Mouse (Mus musculus) CH12.LX (cell line): ENCODE results near the gene Ubxn7. TPM values are rescaled to one million over a fixed set of nuclear protein-coding genes. Genes with fewer than 3 reads are reported as not detected.
A peak's percentile ranks its signal among the peaks of the same experiment; 100 is the strongest.

Experiments
- DNase-seq: peaks from one replicate; pipeline ENCODE4 v3.0.0-alpha.2; 2013; ENCODE audit errors: extremely low read depth
- H3K27ac ChIP-seq: 2 replicates; pipeline ENCODE4 v1.5.1; 2012; ENCODE audit warnings: low read depth, mild to moderate bottlenecking, control low read depth, moderate library complexity; ENCODE audit not compliant: insufficient read depth
- H3K27me3 ChIP-seq: replicated peaks from 2 replicates; pipeline ENCODE3; 2012; ENCODE audit warnings: inconsistent platforms
- H3K36me3 ChIP-seq, 2 experiments: replicated peaks in 1 of 2; 2 replicates each; pipeline versions ENCODE3 to v1.6.1; 2012; ENCODE audit warnings: inconsistent platforms in 1 of 2, low read length in 1 of 2, mild to moderate bottlenecking in 1 of 2, mixed read lengths in 1 of 2, moderate library complexity in 1 of 2; ENCODE audit not compliant: control insufficient read depth in 1 of 2, insufficient read depth in 1 of 2
- H3K4me1 ChIP-seq, 2 experiments: 2 replicates each; pipeline ENCODE4 v1.6.1; 2012; ENCODE audit warnings: inconsistent platforms in 1 of 2, moderate library complexity in 1 of 2; ENCODE audit not compliant: insufficient read depth in 2 of 2, control insufficient read depth in 1 of 2
- H3K4me2 ChIP-seq: 2 replicates; pipeline ENCODE4 v1.6.1; 2012; ENCODE audit warnings: low read depth, mild to moderate bottlenecking, control low read depth; ENCODE audit not compliant: poor library complexity, insufficient read depth, severe bottlenecking
- H3K4me3 ChIP-seq, 3 experiments: fragments of 150-350 bp in 1 of 3; sonication (generic) in 1 of 3; replicated peaks in 1 of 3; 2 replicates each; pipeline versions ENCODE3 to v1.5.1; 2011 to 2012; ENCODE audit warnings: low read depth in 2 of 3, low read length in 2 of 3, mild to moderate bottlenecking in 2 of 3, moderate library complexity in 2 of 3, control low read depth in 1 of 3, improper control_type of control experiment in 1 of 3, inconsistent platforms in 1 of 3, mixed read lengths in 1 of 3; ENCODE audit not compliant: poor library complexity in 1 of 3
- H3K79me2 ChIP-seq: replicated peaks from 2 replicates; pipeline ENCODE4 v1.6.1; 2012; ENCODE audit warnings: mild to moderate bottlenecking, moderate library complexity; ENCODE audit not compliant: control insufficient read depth, poor library complexity, insufficient read depth, severe bottlenecking; ENCODE audit errors: extremely low read depth
- H3K9ac ChIP-seq: 2 replicates; pipeline ENCODE4 v1.6.1; 2012; ENCODE audit warnings: low read depth, mild to moderate bottlenecking, control low read depth, moderate library complexity; ENCODE audit not compliant: insufficient read depth
- H3K9me3 ChIP-seq: replicated peaks from 2 replicates; pipeline ENCODE3; 2012; ENCODE audit warnings: low read length, inconsistent platforms, mixed read lengths
- BHLHE40 ChIP-seq: IDR thresholded peaks from 2 replicates; pipeline ENCODE4 v1.6.1; 2011; ENCODE audit warnings: mild to moderate bottlenecking, low read depth, low read length, improper control_type of control experiment
- CHD1 ChIP-seq: IDR thresholded peaks from 2 replicates; pipeline ENCODE4 v1.6.1; 2012; ENCODE audit warnings: low read depth, low read length, improper control_type of control experiment, inconsistent platforms
- CTCF ChIP-seq, 2 experiments: IDR thresholded peaks in 1 of 2; conservative IDR thresholded peaks in 1 of 2; 2 replicates each; pipeline ENCODE4 v1.5.1; 2011 to 2012; ENCODE audit warnings: low read depth in 2 of 2, low read length in 2 of 2, improper control_type of control experiment in 1 of 2, inconsistent platforms in 1 of 2, mild to moderate bottlenecking in 1 of 2, moderate library complexity in 1 of 2
- ELF1 ChIP-seq: IDR thresholded peaks from 2 replicates; pipeline ENCODE4 v1.6.1; 2014; ENCODE audit warnings: low read depth, mild to moderate bottlenecking, inconsistent platforms, low read length, improper control_type of control experiment
- EP300 ChIP-seq: IDR thresholded peaks from 2 replicates; pipeline ENCODE4 v1.6.1; 2011; ENCODE audit warnings: low read length, improper control_type of control experiment
- HCFC1 ChIP-seq: IDR thresholded peaks from 2 replicates; pipeline ENCODE4 v1.6.1; 2012; ENCODE audit warnings: low read depth, mild to moderate bottlenecking, inconsistent platforms, low read length, improper control_type of control experiment
- IRF4 ChIP-seq: IDR thresholded peaks from 2 replicates; pipeline ENCODE4 v1.6.1; 2014; ENCODE audit warnings: low read depth, mild to moderate bottlenecking, inconsistent platforms, low read length, improper control_type of control experiment
- MAFK ChIP-seq: IDR thresholded peaks from 2 replicates; pipeline ENCODE4 v1.6.1; 2011; ENCODE audit warnings: low read length, improper control_type of control experiment; ENCODE audit not compliant: insufficient replicate concordance
- MAX ChIP-seq: IDR thresholded peaks from 2 replicates; pipeline ENCODE4 v1.6.1; 2011; ENCODE audit warnings: low read length, improper control_type of control experiment
- NRF1 ChIP-seq: IDR thresholded peaks from 2 replicates; pipeline ENCODE4 v1.6.1; 2014; ENCODE audit warnings: low read depth, mild to moderate bottlenecking, inconsistent platforms, low read length, improper control_type of control experiment, moderate library complexity
- PAX5 ChIP-seq: IDR thresholded peaks from 2 replicates; pipeline ENCODE4 v1.6.1; 2012; ENCODE audit warnings: low read length, inconsistent platforms, mixed read lengths
- POLR2A ChIP-seq: IDR thresholded peaks from 2 replicates; pipeline ENCODE4 v1.6.1; 2011; ENCODE audit warnings: low read depth, mild to moderate bottlenecking, improper control_type of control experiment, low read length
- RAD21 ChIP-seq: IDR thresholded peaks from 2 replicates; pipeline ENCODE4 v1.6.1; 2011; ENCODE audit warnings: low read depth, mild to moderate bottlenecking, low read length, improper control_type of control experiment, moderate library complexity
- SMC3 ChIP-seq: IDR thresholded peaks from 2 replicates; pipeline ENCODE4 v1.6.1; 2011; ENCODE audit warnings: low read depth, low read length, improper control_type of control experiment
- TCF12 ChIP-seq: IDR thresholded peaks from 2 replicates; pipeline ENCODE4 v1.6.1; 2014; ENCODE audit warnings: low read depth, mild to moderate bottlenecking, inconsistent platforms, low read length, improper control_type of control experiment
- UBTF ChIP-seq: IDR thresholded peaks from 2 replicates; pipeline ENCODE4 v1.6.1; 2012; ENCODE audit warnings: low read depth, mild to moderate bottlenecking, inconsistent platforms, low read length, improper control_type of control experiment, moderate library complexity
- USF1 ChIP-seq: IDR thresholded peaks from 2 replicates; pipeline ENCODE4 v1.6.1; 2014; ENCODE audit warnings: low read depth, mild to moderate bottlenecking, inconsistent platforms, low read length, improper control_type of control experiment
- USF2 ChIP-seq: conservative IDR thresholded peaks from 2 replicates; pipeline ENCODE4 v1.6.1; 2011; ENCODE audit warnings: low read depth, low read length, improper control_type of control experiment
- ZMIZ1 ChIP-seq: IDR thresholded peaks from 2 replicates; pipeline ENCODE4 v1.6.1; 2012; ENCODE audit warnings: low read depth, mild to moderate bottlenecking, inconsistent platforms, low read length, improper control_type of control experiment
- ZNF384 ChIP-seq: IDR thresholded peaks from 2 replicates; pipeline ENCODE4 v1.6.1; 2012; ENCODE audit warnings: low read depth, low read length, improper control_type of control experiment, inconsistent platforms
- dilution Hi-C: fragments of 300-500 bp; cut with MboI; formaldehyde crosslinking; loops from 2 replicates; pipeline ENCODE4 v1.14.3; 2020; ENCODE audit warnings: low sequenced_read_pairs; ENCODE audit not compliant: extremely low pct_unique_long_range_greater_than_20kb, extremely low pct_ligation_motif_present
- in situ Hi-C: fragments of 300-500 bp; cut with MboI; formaldehyde crosslinking; loops from 3 replicates; pipeline ENCODE4 v1.14.3; 2019; ENCODE audit warnings: low sequenced_read_pairs, low pct_ligation_motif_present, low pct_unique_long_range_greater_than_20kb, mixed read lengths
- polyA plus RNA-seq: library from polyadenylated mRNA; unstranded; fragments of >175 nt; gene quantifications from 2 replicates; pipeline ENCODE4 v1.2.1, GENCODE M21; 2012; ENCODE audit warnings: low read depth; ENCODE audit not compliant: insufficient read length
- total RNA-seq, 2 experiments: library from RNA; depleted of rRNA; stranded (reverse); fragments of 300-350 nt in 1 of 2; fragments of >200 nt in 1 of 2; gene quantifications; 2 replicates each; pipeline ENCODE4 v1.2.3; 2012 to 2014

The Ubxn7 gene
- total and polyA plus RNA-seq, 3 experiments: 25.7 to 32.8 (median 26.8) TPM

- H3K4me1 ChIP-seq: peaks cover 0 to 6% of the 10 kb centered on the region in 2 experiments; a peak in 1 of 4 replicates
- no peaks in the 10 kb centered on the region for H3K36me3 ChIP-seq
- H3K9me3 ChIP-seq: peaks cover 3% of the 10 kb centered on the region
- DNase-seq: no peak
- H3K27ac ChIP-seq: no peak within 1 kb of the TSS
- TF ChIP-seq CHD1 (no peak), NRF1 (peak; percentile 44; the same call in 1 of the 2 replicates)
- TF ChIP-seq, all 38 proteins: peak for 1
- dilution Hi-C loops (no loop called here), in situ Hi-C loops (no loop called here)
- H3K79me2 ChIP-seq: no peaks in the 10 kb centered on the region
- H3K4me3 ChIP-seq: no peak within 1 kb of the TSS
- no peaks in the 10 kb centered on the region for H3K27me3 ChIP-seq
- no peak within 1 kb of the TSS for H3K9ac ChIP-seq
- no peak within 1 kb of the TSS for H3K4me2 ChIP-seq
Measured at GRCm38 (mm10) chr16:32419517-32420483, 87.7 kb downstream of the Ubxn7 start, which contains the start of gene Tctex1d2. Tctex1d2 (plus strand) TSS chr16:32419702.

- Histone ChIP-seq H3K4me3 (no peak overlapping the region), H3K79me2 (no peaks in the 10 kb centered on the region), H3K4me1 (peaks cover 0 to 17% of the 10 kb centered on the region in 2 experiments; a peak in 2 of 4 replicates), H3K9ac (no peak overlapping the region), H3K27me3 (no peaks in the 10 kb centered on the region), H3K4me2 (no peak overlapping the region), H3K9me3 (no peaks in the 10 kb centered on the region), H3K27ac (no peak overlapping the region), H3K36me3 (no peaks in the 10 kb centered on the region)
- in situ Hi-C loops (no loop called here), dilution Hi-C loops (no loop called here)
- no peak for TF ChIP-seq ZMIZ1
- TF ChIP-seq MAFK: no peak
- TF ChIP-seq IRF4: no peak
- TF ChIP-seq USF1: no peak
- no peak for TF ChIP-seq NRF1
- no peak for TF ChIP-seq BHLHE40
- no peak for TF ChIP-seq EP300
- no peak for TF ChIP-seq USF2
- TF ChIP-seq SMC3: no peak
- no peak for TF ChIP-seq PAX5
- TF ChIP-seq HCFC1: no peak
- TF ChIP-seq MAX: no peak
- TF ChIP-seq UBTF: no peak
- no peak for TF ChIP-seq ZNF384
- TF ChIP-seq POLR2A: no peak
- TF ChIP-seq ELF1: no peak
- no peak for TF ChIP-seq CTCF (conservative IDR thresholded peaks at IDR 0.05 in 1 of 2, IDR thresholded peaks at IDR 0.05 in 1 of 2; ENCODE audit: low read depth in 2 of 2, low read length in 2 of 2)
- TF ChIP-seq TCF12: no peak
- TF ChIP-seq RAD21: no peak
- TF ChIP-seq CHD1: no peak
- DNase-seq: no peak
Measured at GRCm38 (mm10) chr16:32427506-32427905, 95.4 kb downstream of the Ubxn7 start.
